Mouse (Mus musculus): Measurements from ENCODE around the gene Pkd1l3. TPM values are rescaled to one million over a fixed set of nuclear protein-coding genes. Genes with fewer than 3 reads are reported as not detected.

Gene Pkd1l3
- total RNA-seq (2014; fragmentation: Nextera tagmentation) = 2.4 and 4.6 TPM in 2 replicates
- total RNA-seq (2017) = 0.75 and 1.3 TPM in 2 replicates

DNA sequence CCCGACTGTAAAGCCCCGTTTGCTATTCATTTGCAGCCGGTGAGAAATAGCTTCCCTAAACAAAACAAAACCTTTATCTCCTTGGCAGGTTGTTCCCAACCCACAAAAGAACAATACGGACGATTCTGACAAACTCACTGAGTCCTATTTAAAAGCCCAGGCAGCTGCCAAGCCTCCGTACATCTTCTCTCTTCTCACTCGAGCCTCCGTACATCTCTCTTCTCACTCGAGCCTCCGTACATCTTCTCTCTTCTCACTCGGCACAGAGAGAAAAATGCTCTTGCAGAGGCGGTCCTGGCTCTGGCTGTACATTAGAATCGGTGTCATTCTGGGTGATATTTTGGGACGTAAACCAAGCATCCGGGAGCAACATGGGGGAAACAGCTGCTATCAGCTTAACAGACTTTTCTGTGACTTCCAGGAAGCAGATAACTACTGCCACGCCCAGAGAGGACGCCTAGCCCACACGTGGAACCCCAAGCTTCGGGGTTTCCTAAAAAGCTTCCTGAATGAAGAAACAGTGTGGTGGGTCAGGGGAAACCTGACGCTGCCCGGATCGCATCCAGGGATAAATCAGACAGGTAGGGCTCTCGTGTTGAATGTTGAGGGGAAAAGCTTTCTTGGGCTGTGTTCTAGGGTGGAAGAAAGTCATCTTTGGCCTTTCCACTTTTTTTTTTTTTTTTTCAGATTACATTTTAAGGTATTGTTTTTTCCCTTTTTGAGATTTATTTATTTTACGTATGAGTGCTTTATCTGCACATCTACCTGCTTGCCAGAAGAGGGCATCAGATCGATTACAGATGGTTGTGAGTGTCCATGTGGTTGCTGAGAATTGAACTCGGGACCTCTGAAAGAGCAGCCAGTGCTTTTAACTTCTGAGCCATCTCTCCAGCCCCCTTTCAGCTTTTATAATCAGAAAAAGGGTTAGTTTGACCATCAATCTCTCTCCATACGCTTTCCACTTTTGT is at the start of gene Pkd1l3:
Gene Pkd1l3 (plus strand): TSS at position 275 of the 968 bp plus-strand sequence.
- ATAC-seq (replicated peaks; ENCODE audit: low FRiP score, low TSS enrichment, poor library complexity, severe bottlenecking) = peak; percentile 87

DNA sequence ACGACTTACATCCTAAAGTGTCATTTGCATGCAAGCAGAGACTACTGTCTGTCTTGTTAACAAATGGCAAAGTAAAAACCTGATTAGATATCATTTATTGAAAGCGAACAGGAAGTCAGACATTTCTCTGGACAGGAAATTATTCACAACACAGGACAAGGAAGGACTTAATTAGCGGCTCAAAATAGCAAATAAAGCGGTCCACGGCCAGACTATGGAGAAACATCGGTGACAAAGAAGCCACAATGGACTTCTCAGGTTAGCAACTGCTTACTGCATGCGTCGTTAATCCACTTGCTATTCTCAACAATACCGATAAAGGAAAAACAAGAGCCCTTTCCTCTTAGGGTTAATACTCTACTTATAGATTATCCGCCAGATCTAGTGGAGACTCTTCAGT is 49.6 kb upstream of the Pkd1l3 start:
- no peak for ATAC-seq (replicated peaks; ENCODE audit: low FRiP score, low TSS enrichment, poor library complexity, severe bottlenecking)

DNA sequence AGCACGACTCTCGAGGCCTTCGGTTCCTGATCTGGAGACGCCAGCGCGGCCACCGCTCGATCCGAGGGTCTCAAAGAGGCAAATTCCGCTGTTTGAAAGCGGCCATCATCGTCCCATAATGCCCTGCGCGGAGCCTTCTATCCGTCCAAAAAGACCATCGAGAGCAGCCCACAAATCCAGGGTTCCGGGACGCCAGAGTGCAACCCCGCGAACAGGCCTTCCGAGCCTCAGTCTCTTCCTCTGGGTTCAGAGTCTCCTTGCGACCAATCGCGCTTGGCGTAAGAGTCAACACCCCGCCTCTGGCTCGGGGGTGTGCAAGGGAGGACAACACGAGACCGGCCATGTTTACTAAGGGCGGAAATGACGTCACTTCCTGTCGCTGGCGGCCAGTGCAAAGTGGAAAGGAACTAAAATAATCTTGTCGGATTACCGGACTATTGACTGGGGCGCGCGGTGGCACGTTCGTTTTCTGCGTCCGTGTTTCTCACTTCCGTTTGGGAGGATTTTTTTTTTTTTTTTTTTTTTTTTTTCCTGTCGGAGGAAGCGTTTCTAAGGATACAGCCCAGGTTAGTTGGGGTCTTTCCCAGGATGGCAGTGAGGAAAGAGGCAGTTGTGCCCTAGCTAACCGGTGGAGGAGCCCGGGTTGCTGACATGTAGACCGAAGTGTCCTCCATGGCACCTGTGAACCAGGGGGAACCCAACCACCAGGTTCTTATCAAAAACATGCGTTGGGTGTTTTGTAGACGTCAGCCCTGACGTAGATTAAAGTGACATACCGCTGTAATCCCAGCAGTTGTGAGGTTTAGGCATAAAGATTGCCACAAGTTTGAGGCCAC is 48.6 kb upstream of the Pkd1l3 start, which contains the start of the genes Dhx38 and Txnl4b:
Gene Dhx38 (minus strand): TSS at position 364 of the 836 bp plus-strand sequence.
Gene Txnl4b (plus strand): TSS at position 395 of the 836 bp plus-strand sequence.
- ATAC-seq (replicated peaks; ENCODE audit: low FRiP score, low TSS enrichment, poor library complexity, severe bottlenecking) = peak; percentile 96

DNA sequence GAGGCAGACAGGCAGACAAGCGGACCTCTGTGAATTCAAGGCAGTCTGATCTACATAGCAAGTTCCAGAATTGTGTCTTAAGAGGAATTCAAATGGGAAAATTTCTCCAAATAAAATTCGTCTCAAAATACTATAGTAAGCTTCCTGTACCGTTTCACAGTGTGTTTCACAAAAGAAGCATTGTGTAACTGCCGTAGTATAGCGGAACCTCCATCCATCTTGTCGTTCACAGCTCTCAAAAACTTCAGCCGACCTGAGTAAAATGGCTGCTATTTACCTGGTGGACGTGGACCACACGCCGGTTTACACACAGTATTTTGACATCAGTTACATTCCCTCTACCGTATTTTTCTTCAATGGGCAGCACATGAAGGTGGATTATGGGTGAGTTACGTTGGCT is 43.2 kb upstream of the Pkd1l3 start:
- no peak for ATAC-seq (replicated peaks; ENCODE audit: low FRiP score, low TSS enrichment, poor library complexity, severe bottlenecking)

DNA sequence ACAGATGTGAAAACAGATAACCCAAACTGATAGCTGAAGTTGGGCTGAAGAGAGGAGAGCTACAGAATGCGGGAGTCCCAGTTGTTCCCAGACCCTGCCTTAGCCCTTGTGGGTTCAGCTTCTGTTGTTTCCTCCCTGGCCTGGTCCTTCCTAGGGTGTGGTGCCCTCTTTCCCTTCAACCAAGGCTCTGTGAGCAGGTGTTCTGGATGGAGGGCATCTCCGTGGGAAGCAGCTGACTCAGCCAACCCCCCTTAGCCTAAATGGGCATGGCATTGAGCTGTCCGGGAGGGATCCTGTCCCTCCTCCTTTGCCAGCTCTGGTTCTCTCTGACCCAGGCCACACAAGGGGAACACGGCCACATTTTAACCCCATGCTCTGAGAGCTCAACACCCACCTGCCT is 38.0 kb upstream of the Pkd1l3 start:
- no peak for ATAC-seq (replicated peaks; ENCODE audit: low FRiP score, low TSS enrichment, poor library complexity, severe bottlenecking)

DNA sequence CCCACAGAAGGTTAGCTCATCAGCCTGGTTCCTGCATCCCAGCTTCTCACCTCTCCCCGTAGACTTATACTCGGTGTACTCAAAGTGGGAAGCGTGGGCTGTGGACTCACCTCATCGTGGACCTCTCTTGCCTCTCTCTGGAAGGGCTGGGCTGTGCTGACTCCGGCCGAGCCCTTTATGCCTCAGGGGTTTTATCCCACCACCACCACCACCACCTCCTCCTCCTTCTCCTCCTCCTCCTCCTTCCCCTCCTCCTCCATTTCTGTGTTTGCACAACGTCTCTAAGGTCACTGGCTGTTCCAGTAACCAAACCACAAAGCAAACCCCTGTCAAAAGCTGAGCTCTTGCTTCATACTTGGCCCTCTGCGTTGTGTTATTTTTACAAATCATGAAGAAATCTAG is 35.4 kb upstream of the Pkd1l3 start, which contains the start of gene Hp:
Gene Hp (minus strand): TSS at position 273 of the 402 bp plus-strand sequence.
- no peak for ATAC-seq (replicated peaks; ENCODE audit: low FRiP score, low TSS enrichment, poor library complexity, severe bottlenecking)

DNA sequence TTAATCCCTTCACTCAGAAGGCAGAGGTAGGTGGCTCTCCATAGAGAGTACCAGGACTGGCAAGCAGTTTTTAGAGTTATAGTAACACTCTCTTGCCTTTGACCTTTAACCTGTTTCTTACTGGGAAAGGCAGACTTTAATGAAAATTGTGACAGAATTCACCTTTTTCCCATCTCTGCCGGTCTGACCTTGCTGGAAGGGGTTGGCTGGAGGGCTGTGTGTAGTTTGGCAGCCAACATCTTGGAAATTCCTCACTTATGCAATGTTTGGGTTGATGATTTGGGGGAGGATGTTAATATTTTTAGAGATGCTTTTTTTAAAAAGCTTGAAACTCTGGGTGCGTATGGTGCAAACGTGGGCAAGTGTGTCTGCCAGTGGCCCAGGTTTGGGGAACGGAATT is 30.0 kb upstream of the Pkd1l3 start:
- ATAC-seq (replicated peaks; ENCODE audit: low FRiP score, low TSS enrichment, poor library complexity, severe bottlenecking) = no peak

DNA sequence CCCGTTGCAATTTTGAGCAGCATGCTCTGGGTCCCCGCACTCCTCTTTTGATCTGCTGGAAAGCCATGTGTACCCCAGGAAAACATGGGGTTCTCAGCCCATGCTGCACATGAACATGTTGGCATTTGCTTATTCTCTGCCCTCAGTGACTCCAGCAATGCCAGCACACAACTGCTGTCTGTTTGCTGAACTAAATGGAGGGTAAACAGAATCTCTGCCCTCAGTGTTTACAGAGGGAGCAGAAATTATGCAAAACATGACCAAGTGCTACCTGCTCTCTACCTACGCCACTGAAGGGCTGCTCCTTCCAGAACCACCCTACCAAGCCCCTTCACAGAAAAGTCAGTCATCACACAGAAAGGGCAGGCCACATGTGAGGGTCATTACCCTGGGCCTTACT is 29.5 kb upstream of the Pkd1l3 start:
- ATAC-seq (replicated peaks; ENCODE audit: low FRiP score, low TSS enrichment, poor library complexity, severe bottlenecking) = no peak

DNA sequence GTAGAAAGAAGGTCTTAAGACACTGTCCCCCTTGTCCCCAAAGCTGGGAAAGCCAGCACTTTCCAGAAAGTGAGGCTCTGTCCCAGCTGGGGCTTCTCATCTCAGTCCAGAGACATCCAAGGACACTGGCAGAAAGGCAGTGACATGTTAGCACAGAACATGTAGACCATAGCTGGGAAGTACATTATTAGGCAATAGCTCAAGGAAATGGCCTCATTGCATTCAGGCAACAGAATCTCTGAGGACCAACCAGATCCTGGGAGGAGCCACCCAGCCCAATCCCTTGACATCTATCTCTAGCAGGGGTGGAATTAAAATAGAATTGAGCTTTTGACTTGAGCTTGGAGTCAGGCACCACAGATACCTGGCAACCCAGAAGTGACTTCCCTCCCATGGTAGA is 28.7 kb upstream of the Pkd1l3 start:
- 0 out of 2 replicates have a peak, but pooled peaks have one; percentile 28 for ATAC-seq (replicated peaks; ENCODE audit: low FRiP score, low TSS enrichment, poor library complexity, severe bottlenecking)

DNA sequence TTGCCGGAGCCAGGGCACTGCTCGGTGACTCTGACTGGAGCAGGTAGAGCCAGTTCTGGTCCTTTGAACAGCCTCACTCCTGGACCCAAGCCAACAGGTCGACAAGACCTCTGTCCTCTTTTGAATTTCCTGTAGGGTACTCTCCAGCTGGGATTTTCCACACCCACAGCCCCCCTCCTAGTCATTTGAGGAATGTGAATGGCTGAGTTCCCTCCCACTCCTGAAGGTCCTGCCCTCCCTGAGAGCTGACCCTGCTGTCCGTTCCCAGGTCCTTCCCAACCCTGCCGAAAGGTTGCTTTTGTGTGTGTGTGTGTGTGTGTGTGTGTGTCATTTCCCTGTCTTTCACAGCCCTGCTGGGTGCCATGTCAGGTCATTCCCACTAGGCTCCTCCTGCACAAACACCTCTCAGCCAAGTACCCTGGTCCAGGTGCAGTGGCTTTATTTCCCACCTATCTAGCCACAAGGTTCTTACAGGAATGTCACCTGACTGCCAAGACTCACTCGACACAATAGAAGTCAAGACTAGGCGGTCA is 27.3 kb upstream of the Pkd1l3 start:
- ATAC-seq (replicated peaks; ENCODE audit: low FRiP score, low TSS enrichment, poor library complexity, severe bottlenecking) = no peak

DNA sequence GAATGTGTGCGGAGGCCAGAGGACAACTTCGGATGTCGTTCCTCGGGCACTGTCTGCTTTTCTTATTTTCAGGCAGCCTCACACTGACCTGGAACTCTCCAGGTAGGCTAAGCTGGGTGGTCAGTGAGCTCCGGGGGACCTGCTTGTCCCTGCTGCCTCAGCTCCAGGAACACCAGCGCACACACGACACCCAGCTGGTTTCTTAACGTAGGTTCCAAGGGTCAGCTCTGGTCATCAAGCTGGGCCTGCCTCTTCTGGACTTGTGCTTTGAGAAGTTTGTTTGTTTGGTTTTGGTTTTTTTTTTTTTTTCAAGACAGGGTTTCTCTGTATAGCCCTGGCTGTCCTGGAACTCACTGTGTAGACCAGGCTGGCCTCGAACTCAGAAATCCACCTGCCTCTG is 23.4 kb upstream of the Pkd1l3 start:
- no peak for ATAC-seq (replicated peaks; ENCODE audit: low FRiP score, low TSS enrichment, poor library complexity, severe bottlenecking)

DNA sequence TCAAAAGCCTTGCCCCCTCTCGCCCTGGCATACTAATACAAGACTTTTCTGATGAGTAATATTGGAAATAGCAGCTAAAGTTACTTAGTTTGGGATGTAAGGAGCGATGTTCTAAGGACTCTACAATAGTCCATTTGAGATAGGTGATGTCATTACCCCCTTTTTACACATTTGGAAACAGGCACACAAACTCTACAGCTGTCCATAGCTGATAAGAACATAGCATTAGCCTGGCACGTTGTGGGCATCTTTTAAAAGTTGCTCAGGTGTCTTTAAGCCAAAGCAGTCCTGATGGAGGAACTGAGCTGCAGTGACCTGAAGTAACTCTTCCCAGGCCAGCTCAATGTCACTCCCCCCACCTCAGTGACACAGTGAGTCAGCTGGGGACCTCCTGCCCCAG is 22.9 kb upstream of the Pkd1l3 start:
- peak; percentile 56 for ATAC-seq (replicated peaks; ENCODE audit: low FRiP score, low TSS enrichment, poor library complexity, severe bottlenecking)

DNA sequence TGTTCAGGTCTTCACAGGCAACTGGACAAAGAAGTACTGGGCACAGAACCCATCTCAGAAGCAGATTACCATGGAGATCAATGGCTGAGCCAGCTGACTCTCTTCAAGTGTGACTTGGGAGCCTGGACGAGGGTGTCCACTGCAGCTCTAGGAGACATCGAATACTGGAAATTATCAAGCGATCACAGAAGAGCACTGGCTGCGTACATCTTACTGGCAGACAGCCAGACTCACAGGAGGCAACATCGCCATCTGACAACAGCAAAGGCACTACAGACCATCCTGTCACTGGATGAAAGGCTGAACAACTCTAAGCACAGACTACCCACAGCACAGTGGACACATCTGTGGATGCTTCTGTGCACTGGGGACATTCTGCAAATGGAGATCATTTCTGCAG is 22.2 kb upstream of the Pkd1l3 start:
- peak; percentile 45 for ATAC-seq (replicated peaks; ENCODE audit: low FRiP score, low TSS enrichment, poor library complexity, severe bottlenecking)

DNA sequence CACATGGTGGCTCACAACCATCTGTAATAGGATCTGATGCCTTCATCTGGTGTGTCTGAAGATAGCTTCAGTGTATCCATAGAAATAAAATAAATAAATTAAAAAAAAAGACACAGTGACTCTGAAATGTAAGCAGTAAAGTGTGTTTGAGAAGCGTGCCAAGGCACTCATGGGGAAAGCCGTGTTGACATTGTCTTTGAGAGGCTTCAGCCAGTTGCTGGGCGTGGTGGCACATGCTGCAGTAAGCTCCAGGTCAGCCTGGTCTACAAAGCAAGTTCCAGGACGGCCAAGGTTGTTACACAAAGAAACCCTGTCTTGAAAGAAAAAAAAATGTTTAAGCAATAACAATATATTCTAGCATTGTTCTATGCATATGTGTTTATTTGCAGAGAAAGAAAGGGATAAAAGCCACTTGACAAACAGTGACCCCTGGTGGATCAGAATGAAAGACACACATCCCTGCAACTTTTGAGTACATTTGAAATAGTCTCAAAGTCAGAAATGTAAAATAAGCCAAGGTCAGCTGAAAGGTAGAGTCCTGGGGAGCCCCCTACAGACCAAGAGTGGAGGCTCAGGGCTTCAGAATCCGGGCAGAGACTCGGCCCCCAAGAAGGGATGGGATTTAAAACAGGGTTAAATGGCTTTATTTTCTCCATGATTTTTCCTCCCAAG is 21.1 kb upstream of the Pkd1l3 start:
- peak; percentile 56 for ATAC-seq (replicated peaks; ENCODE audit: low FRiP score, low TSS enrichment, poor library complexity, severe bottlenecking)

DNA sequence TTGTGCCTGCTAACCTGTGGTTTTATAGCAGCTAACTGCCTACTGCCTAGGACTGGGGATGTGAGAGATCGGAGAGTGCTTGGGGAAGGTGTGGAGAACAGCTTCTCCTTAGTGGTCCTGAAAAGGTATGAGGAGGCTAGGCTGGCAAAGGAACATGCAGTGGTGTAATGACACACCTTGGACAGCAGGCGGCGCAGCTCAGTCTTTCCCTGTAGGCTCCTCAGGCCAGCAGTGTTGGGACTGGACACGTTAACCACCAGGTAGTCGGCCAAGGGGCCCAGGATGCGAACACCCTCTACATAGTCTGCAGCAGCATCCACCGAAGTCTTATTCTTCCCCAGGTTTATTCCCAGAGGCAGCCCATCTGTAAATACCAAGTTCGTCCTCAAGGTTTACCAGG is 18.5 kb upstream of the Pkd1l3 start:
- ATAC-seq (replicated peaks; ENCODE audit: low FRiP score, low TSS enrichment, poor library complexity, severe bottlenecking) = peak; percentile 65

DNA sequence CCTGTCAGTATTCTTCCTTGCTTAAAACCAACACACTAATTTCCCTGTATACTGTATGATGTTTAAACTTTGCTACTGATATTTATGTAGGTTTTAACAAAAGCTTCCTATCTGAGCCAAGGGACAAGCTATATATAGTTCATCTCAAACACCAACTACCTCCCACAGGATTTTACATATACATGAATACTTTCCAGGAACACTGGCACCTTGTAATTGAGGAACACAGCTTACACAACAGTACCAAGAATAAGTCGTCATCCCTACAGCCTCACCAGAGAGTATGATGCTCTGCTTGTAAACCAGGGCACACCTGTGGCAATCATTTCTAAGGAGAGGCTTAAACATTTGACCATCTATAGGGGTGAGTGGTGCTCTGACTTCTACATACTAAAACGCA is 7.6 kb upstream of the Pkd1l3 start:
- ATAC-seq (replicated peaks; ENCODE audit: low FRiP score, low TSS enrichment, poor library complexity, severe bottlenecking) = no peak

DNA sequence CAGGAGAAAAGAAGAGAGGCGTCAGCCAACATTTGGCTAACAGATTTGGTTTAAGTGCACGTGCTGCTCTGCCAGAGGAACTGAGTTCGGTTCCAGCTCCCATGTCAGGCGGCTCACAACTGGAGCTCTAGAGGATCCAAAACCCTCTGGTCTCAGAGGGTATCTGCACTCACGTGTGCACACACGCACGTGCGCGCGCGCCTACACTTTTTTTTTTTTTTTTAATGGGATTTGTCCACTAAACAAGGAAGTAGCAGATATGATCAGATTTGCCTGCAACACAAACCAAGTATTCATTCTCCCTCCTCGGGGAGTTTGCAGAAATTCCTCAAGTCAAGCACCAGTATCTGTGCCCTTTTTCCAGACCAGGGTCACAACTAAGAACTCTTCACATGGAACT is 6.7 kb upstream of the Pkd1l3 start:
- ATAC-seq (replicated peaks; ENCODE audit: low FRiP score, low TSS enrichment, poor library complexity, severe bottlenecking) = peak; percentile 34

DNA sequence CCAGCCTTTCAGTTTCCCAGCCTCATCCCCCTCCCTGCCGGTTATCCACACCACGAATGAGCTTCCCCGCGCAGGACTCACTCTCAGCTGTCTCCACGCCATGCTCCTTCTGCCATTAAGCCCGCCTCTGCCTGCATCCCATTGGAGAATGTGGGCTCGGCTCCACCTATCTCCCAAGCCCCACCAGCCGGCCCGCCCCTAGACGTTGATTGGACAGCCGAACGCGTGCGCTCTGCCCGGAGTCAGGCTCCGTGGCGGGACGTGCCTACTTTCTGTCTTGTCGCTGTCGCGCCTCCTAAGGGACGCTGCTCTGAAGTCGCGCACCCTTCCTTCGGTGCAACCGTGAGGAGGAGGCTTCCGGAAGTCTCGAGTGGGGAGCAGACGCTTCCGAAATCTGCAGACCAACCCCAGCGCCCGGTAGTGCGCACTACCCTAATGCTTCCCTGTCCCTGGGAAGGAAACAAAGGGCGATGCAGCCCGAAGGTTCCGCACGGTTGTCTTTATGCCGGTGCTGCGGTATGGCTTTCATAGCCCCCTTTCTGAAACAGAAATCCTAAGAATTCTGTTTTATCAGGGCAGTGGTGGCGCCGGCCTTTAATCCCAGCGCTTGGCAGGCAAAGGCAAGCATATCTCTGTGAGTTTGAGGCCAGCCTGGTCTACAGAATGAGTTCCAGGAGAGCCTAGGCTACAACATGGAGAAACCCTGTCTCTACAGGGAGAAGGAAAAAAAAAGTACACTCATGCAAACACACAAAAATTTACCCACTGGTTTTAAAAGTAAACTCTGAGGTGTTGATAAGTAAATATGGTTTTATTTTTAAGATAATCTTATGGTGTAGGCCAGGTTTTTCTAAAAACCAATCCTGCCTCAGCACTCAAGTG is 5.8 kb upstream of the Pkd1l3 start, which contains the start of gene Dhodh:
Gene Dhodh (minus strand): TSS at position 403 of the 882 bp plus-strand sequence.
- peak; percentile 98 for ATAC-seq (replicated peaks; ENCODE audit: low FRiP score, low TSS enrichment, poor library complexity, severe bottlenecking)

Data from megakaryocyte-erythroid progenitor cell, adult 5-6 weeks (primary cell).